Mouse (Mus musculus) C2C12 (cell line): ENCODE data around the gene Fbxl13.

ENCODE experiments used
- CTCF ChIP-seq: IDR thresholded peaks from one replicate; pipeline ENCODE4 v1.5.1; 2011; ENCODE audit not compliant: control insufficient read depth, insufficient read depth, insufficient read length
- FOSL1 ChIP-seq: IDR thresholded peaks from one replicate; pipeline ENCODE4 v1.8.0; 2011; ENCODE audit warnings: mild to moderate bottlenecking, low read length; ENCODE audit not compliant: poor library complexity, insufficient read depth, severe bottlenecking
- MAX ChIP-seq: IDR thresholded peaks from one replicate; pipeline ENCODE4 v1.6.1; 2011; ENCODE audit warnings: mild to moderate bottlenecking, control low read depth
- MYOG ChIP-seq: IDR thresholded peaks from one replicate; pipeline ENCODE4 v1.6.1; 2011; ENCODE audit not compliant: control insufficient read depth, insufficient read length; ENCODE audit errors: extremely low read depth

- TF ChIP-seq CTCF = no peak
- no peak for TF ChIP-seq FOSL1
- no peak for TF ChIP-seq MAX
- no peak for TF ChIP-seq MYOG
These were observed 156.3 kb downstream of the Fbxl13 start for GRCm38 (mm10) chr5:21489135-21489534.
